Mouse (Mus musculus) embryo, embryonic 9.5 days (tissue): ENCODE measurements at regions not wholly inside any gene's neighbourhood (a gene's known extent, or its start where the extent isn't known, plus 50 kb on each side); places are given as distances from the start of the nearest gene placed in this dataset.
A peak's percentile ranks its signal among the peaks of the same experiment; 100 is the strongest.

Experiments
- DNase-seq: peaks from one replicate; pipeline ENCODE4 v3.0.0-alpha.2; 2017; ENCODE audit errors: extremely low spot score

- no peak for DNase-seq
Measured at GRCm38 (mm10) chr17:62546286-62546685, 334.8 kb downstream of the Efna5 start.

GRCm38 (mm10) chr17:62545330-62545729 lies 335.8 kb downstream of the Efna5 start:
- no peak for DNase-seq

- DNase-seq, result no peak
Measured at GRCm38 (mm10) chr17:62543056-62543975, 337.8 kb downstream of the Efna5 start.

- DNase-seq, result no peak
Measured at GRCm38 (mm10) chr17:62529911-62530310, 351.2 kb downstream of the Efna5 start.

- DNase-seq, result no peak
Measured at GRCm38 (mm10) chr17:62527556-62527955, 353.6 kb downstream of the Efna5 start.

GRCm38 (mm10) chr17:62513635-62514034 lies 367.5 kb downstream of the Efna5 start:
- DNase-seq, result no peak

GRCm38 (mm10) chr17:62510184-62510583 lies 370.9 kb downstream of the Efna5 start:
- no peak for DNase-seq

GRCm38 (mm10) chr17:62507766-62508485 lies 373.2 kb downstream of the Efna5 start:
- DNase-seq, result no peak

- DNase-seq, result no peak
Measured at GRCm38 (mm10) chr17:62504691-62505090, 376.4 kb downstream of the Efna5 start.

GRCm38 (mm10) chr17:62470739-62471138 lies 410.4 kb downstream of the Efna5 start:
- DNase-seq, result no peak

GRCm38 (mm10) chr17:62469367-62469766 lies 411.8 kb downstream of the Efna5 start:
- no peak for DNase-seq

- no peak for DNase-seq
Measured at GRCm38 (mm10) chr17:62468859-62469258, 412.3 kb downstream of the Efna5 start.

GRCm38 (mm10) chr17:62467072-62467471 lies 414.0 kb downstream of the Efna5 start:
- DNase-seq, result no peak

- no peak for DNase-seq
Measured at GRCm38 (mm10) chr17:62464994-62465393, 416.1 kb downstream of the Efna5 start.

- DNase-seq, result no peak
Measured at GRCm38 (mm10) chr17:62464228-62464627, 416.9 kb downstream of the Efna5 start.

GRCm38 (mm10) chr17:62461304-62462245 lies 419.5 kb downstream of the Efna5 start:
- peak; percentile 23 for DNase-seq

GRCm38 (mm10) chr17:62458964-62459363 lies 422.2 kb downstream of the Efna5 start:
- DNase-seq, result peak; percentile 65

- DNase-seq, result no peak
Measured at GRCm38 (mm10) chr17:62438045-62438444, 443.1 kb downstream of the Efna5 start.

GRCm38 (mm10) chr17:62436044-62436443 lies 445.1 kb downstream of the Efna5 start:
- DNase-seq, result no peak

- no peak for DNase-seq
Measured at GRCm38 (mm10) chr17:62423476-62424385, 457.4 kb downstream of the Efna5 start.

- no peak for DNase-seq
Measured at GRCm38 (mm10) chr17:62417584-62417983, 463.5 kb downstream of the Efna5 start.
